Mouse (Mus musculus): Measurements from ENCODE around the gene Mtmr3. TPM values are rescaled to one million over a fixed set of nuclear protein-coding genes. Genes with fewer than 3 reads are reported as not detected.

The Mtmr3 gene
- polyA plus RNA-seq, 1 experiment from 2014 or later, result 32.8 TPM

- H3K36me3 ChIP-seq (ENCODE audit: control insufficient read depth, insufficient read depth, low read length), result no peaks in the 10 kb centered on the region
- no peaks in the 10 kb centered on the region for H3K9me3 ChIP-seq (ENCODE audit: control insufficient read depth, low read length)
- no peaks in the 10 kb centered on the region for H3K4me1 ChIP-seq (ENCODE audit: control insufficient read depth, insufficient read depth, low read length)
- no peak overlapping the region for H3K9ac ChIP-seq (replicated peaks; ENCODE audit: low read depth, low read length)
- WGBS, result 80% methylated on average over 8 of the region's 8 CpGs
- no peak overlapping the region for H3K27ac ChIP-seq (ENCODE audit: low read depth, low read length)
- no peak overlapping the region for H3K4me2 ChIP-seq (ENCODE audit: low read depth, low read length)
- no peak overlapping the region for H3K4me3 ChIP-seq (ENCODE audit: low read depth, low read length)
- ATAC-seq (ENCODE audit: low read depth), result no peak
- H3K27me3 ChIP-seq (ENCODE audit: control insufficient read depth, insufficient read depth, low read length), result no peaks in the 10 kb centered on the region
Observed at GRCm38 (mm10) chr11:4454895-4455535, 139.6 kb downstream of the Mtmr3 start.

- Histone ChIP-seq H3K27ac (ENCODE audit: low read depth, low read length) (no peak overlapping the region), H3K4me2 (ENCODE audit: low read depth, low read length) (no peak overlapping the region), H3K9ac (replicated peaks; ENCODE audit: low read depth, low read length) (no peak overlapping the region), H3K4me1 (ENCODE audit: control insufficient read depth, insufficient read depth, low read length) (no peaks in the 10 kb centered on the region), H3K9me3 (ENCODE audit: control insufficient read depth, low read length) (no peaks in the 10 kb centered on the region), H3K36me3 (ENCODE audit: control insufficient read depth, insufficient read depth, low read length) (no peaks in the 10 kb centered on the region), H3K4me3 (ENCODE audit: low read depth, low read length) (no peak overlapping the region), H3K27me3 (ENCODE audit: control insufficient read depth, insufficient read depth, low read length) (no peaks in the 10 kb centered on the region)
- WGBS, result 86% methylated on average over 12 of the region's 12 CpGs
- no peak for ATAC-seq (ENCODE audit: low read depth)
Observed at GRCm38 (mm10) chr11:4452467-4453184, 142.0 kb downstream of the Mtmr3 start.

GRCm38 (mm10) chr11:4451116-4451515, 143.5 kb downstream of the Mtmr3 start:
- Histone ChIP-seq H3K4me1 (ENCODE audit: control insufficient read depth, insufficient read depth, low read length) (no peaks in the 10 kb centered on the region), H3K4me2 (ENCODE audit: low read depth, low read length) (no peak overlapping the region), H3K4me3 (ENCODE audit: low read depth, low read length) (no peak overlapping the region), H3K9me3 (ENCODE audit: control insufficient read depth, low read length) (no peaks in the 10 kb centered on the region), H3K36me3 (ENCODE audit: control insufficient read depth, insufficient read depth, low read length) (no peaks in the 10 kb centered on the region), H3K9ac (replicated peaks; ENCODE audit: low read depth, low read length) (no peak overlapping the region), H3K27ac (ENCODE audit: low read depth, low read length) (no peak overlapping the region), H3K27me3 (ENCODE audit: control insufficient read depth, insufficient read depth, low read length) (no peaks in the 10 kb centered on the region)
- 27% methylated on average over 9 of the region's 9 CpGs for WGBS
- no peak for ATAC-seq (ENCODE audit: low read depth)

- H3K9ac ChIP-seq (replicated peaks; ENCODE audit: low read depth, low read length), result no peak overlapping the region
- H3K4me1 ChIP-seq (ENCODE audit: control insufficient read depth, insufficient read depth, low read length), result no peaks in the 10 kb centered on the region
- WGBS, result 91% methylated on average over 9 of the region's 9 CpGs
- no peaks in the 10 kb centered on the region for H3K27me3 ChIP-seq (ENCODE audit: control insufficient read depth, insufficient read depth, low read length)
- H3K4me2 ChIP-seq (ENCODE audit: low read depth, low read length), result no peak overlapping the region
- H3K36me3 ChIP-seq (ENCODE audit: control insufficient read depth, insufficient read depth, low read length), result no peaks in the 10 kb centered on the region
- ATAC-seq (ENCODE audit: low read depth), result no peak
- H3K27ac ChIP-seq (ENCODE audit: low read depth, low read length), result no peak overlapping the region
- H3K9me3 ChIP-seq (ENCODE audit: control insufficient read depth, low read length), result no peaks in the 10 kb centered on the region
- no peak overlapping the region for H3K4me3 ChIP-seq (ENCODE audit: low read depth, low read length)
Observed at GRCm38 (mm10) chr11:4446195-4446868, 148.3 kb downstream of the Mtmr3 start.

GRCm38 (mm10) chr11:4442280-4442679, 152.4 kb downstream of the Mtmr3 start:
- H3K9me3 ChIP-seq (ENCODE audit: control insufficient read depth, low read length), result no peaks in the 10 kb centered on the region
- H3K4me3 ChIP-seq (ENCODE audit: low read depth, low read length), result no peak overlapping the region
- ATAC-seq (ENCODE audit: low read depth), result no peak
- no peak overlapping the region for H3K4me2 ChIP-seq (ENCODE audit: low read depth, low read length)
- H3K4me1 ChIP-seq (ENCODE audit: control insufficient read depth, insufficient read depth, low read length), result no peaks in the 10 kb centered on the region
- no peak overlapping the region for H3K9ac ChIP-seq (replicated peaks; ENCODE audit: low read depth, low read length)
- 41% methylated on average over 1 of the region's 1 CpGs for WGBS
- no peaks in the 10 kb centered on the region for H3K27me3 ChIP-seq (ENCODE audit: control insufficient read depth, insufficient read depth, low read length)
- H3K27ac ChIP-seq (ENCODE audit: low read depth, low read length), result no peak overlapping the region
- H3K36me3 ChIP-seq (ENCODE audit: control insufficient read depth, insufficient read depth, low read length), result no peaks in the 10 kb centered on the region

GRCm38 (mm10) chr11:4440978-4441377, 153.7 kb downstream of the Mtmr3 start, which contains the start of gene Hormad2:
Hormad2 (minus strand) TSS chr11:4441105.
- Histone ChIP-seq H3K36me3 (ENCODE audit: control insufficient read depth, insufficient read depth, low read length) (no peaks in the 10 kb centered on the region), H3K27me3 (ENCODE audit: control insufficient read depth, insufficient read depth, low read length) (no peaks in the 10 kb centered on the region), H3K9ac (replicated peaks; ENCODE audit: low read depth, low read length) (no peak within 1 kb of the TSS), H3K4me3 (ENCODE audit: low read depth, low read length) (no peak within 1 kb of the TSS), H3K4me1 (ENCODE audit: control insufficient read depth, insufficient read depth, low read length) (no peaks in the 10 kb centered on the region), H3K9me3 (ENCODE audit: control insufficient read depth, low read length) (no peaks in the 10 kb centered on the region), H3K4me2 (ENCODE audit: low read depth, low read length) (no peak within 1 kb of the TSS), H3K27ac (ENCODE audit: low read depth, low read length) (no peak within 1 kb of the TSS)
- WGBS, result 58% methylated on average over 19 of the region's 19 CpGs
- ATAC-seq (ENCODE audit: low read depth), result no peak

- 61% methylated on average over 2 of the region's 2 CpGs for WGBS
- H3K9me3 ChIP-seq (ENCODE audit: control insufficient read depth, low read length), result no peaks in the 10 kb centered on the region
- no peak overlapping the region for H3K4me3 ChIP-seq (ENCODE audit: low read depth, low read length)
- H3K27me3 ChIP-seq (ENCODE audit: control insufficient read depth, insufficient read depth, low read length), result no peaks in the 10 kb centered on the region
- no peaks in the 10 kb centered on the region for H3K4me1 ChIP-seq (ENCODE audit: control insufficient read depth, insufficient read depth, low read length)
- ATAC-seq (ENCODE audit: low read depth), result no peak
- no peak overlapping the region for H3K27ac ChIP-seq (ENCODE audit: low read depth, low read length)
- no peak overlapping the region for H3K9ac ChIP-seq (replicated peaks; ENCODE audit: low read depth, low read length)
- no peaks in the 10 kb centered on the region for H3K36me3 ChIP-seq (ENCODE audit: control insufficient read depth, insufficient read depth, low read length)
- H3K4me2 ChIP-seq (ENCODE audit: low read depth, low read length), result no peak overlapping the region
Observed at GRCm38 (mm10) chr11:4438211-4438610, 156.5 kb downstream of the Mtmr3 start.

- H3K9me3 ChIP-seq (ENCODE audit: control insufficient read depth, low read length), result no peaks in the 10 kb centered on the region
- no peak overlapping the region for H3K4me2 ChIP-seq (ENCODE audit: low read depth, low read length)
- H3K4me3 ChIP-seq (ENCODE audit: low read depth, low read length), result no peak overlapping the region
- no peaks in the 10 kb centered on the region for H3K4me1 ChIP-seq (ENCODE audit: control insufficient read depth, insufficient read depth, low read length)
- no peaks in the 10 kb centered on the region for H3K27me3 ChIP-seq (ENCODE audit: control insufficient read depth, insufficient read depth, low read length)
- WGBS, result 90% methylated on average over 1 of the region's 1 CpGs
- no peak for ATAC-seq (ENCODE audit: low read depth)
- H3K27ac ChIP-seq (ENCODE audit: low read depth, low read length), result no peak overlapping the region
- H3K9ac ChIP-seq (replicated peaks; ENCODE audit: low read depth, low read length), result no peak overlapping the region
- H3K36me3 ChIP-seq (ENCODE audit: control insufficient read depth, insufficient read depth, low read length), result no peaks in the 10 kb centered on the region
Observed at GRCm38 (mm10) chr11:4437318-4437717, 157.3 kb downstream of the Mtmr3 start.

- Histone ChIP-seq H3K27ac (ENCODE audit: low read depth, low read length) (no peak overlapping the region), H3K4me2 (ENCODE audit: low read depth, low read length) (no peak overlapping the region), H3K9ac (replicated peaks; ENCODE audit: low read depth, low read length) (no peak overlapping the region), H3K9me3 (ENCODE audit: control insufficient read depth, low read length) (no peaks in the 10 kb centered on the region), H3K4me3 (ENCODE audit: low read depth, low read length) (no peak overlapping the region), H3K36me3 (ENCODE audit: control insufficient read depth, insufficient read depth, low read length) (no peaks in the 10 kb centered on the region), H3K27me3 (ENCODE audit: control insufficient read depth, insufficient read depth, low read length) (no peaks in the 10 kb centered on the region), H3K4me1 (ENCODE audit: control insufficient read depth, insufficient read depth, low read length) (no peaks in the 10 kb centered on the region)
- 83% methylated on average over 3 of the region's 3 CpGs for WGBS
- ATAC-seq (ENCODE audit: low read depth), result no peak; the same call in 1 of the 2 replicates
Observed at GRCm38 (mm10) chr11:4436631-4437030, 158.0 kb downstream of the Mtmr3 start.
